Mouse (Mus musculus): ENCODE data around the gene Ear10. TPM values are rescaled to one million over a fixed set of nuclear protein-coding genes. Genes with fewer than 3 reads are reported as not detected.
"Not testable (repeated sequence)": the region's sequence is repeated elsewhere in the genome, so short reads cannot be mapped to it uniquely, and the experiment has no call there.

The Ear10 gene
- total RNA-seq (2014; fragmentation: Nextera tagmentation), result not detected in 2 replicates
- not detected in 2 replicates for total RNA-seq (2017)

DNA sequence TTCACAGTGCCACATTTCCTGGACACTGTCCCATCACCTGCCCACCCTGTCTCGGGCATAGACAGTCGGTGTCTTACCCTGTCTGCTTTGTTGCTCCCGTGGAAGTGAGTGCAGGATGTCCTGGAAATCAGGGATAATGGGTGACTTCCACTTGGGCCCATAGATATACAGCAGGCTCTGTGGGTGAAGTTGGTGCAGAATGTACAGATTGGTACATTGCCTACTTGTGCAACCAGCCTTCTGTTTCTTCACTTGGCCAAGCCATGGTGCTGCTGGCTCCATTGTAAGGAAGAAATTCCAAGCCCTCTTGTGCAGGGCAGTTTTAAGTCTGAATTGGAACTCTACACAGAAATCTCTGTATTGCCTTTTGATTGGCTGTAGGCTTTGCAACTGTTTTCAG, at the start of gene Ear10:
Ear10 (minus strand) TSS at position 101 of the 400 bp plus-strand sequence.
- ATAC-seq (replicated peaks; ENCODE audit: poor library complexity, severe bottlenecking), result not testable (repeated sequence)

- ATAC-seq (replicated peaks; ENCODE audit: poor library complexity, severe bottlenecking), result not testable (repeated sequence)
These were observed 33.4 kb upstream of the Ear10 start, which contains the start of gene Ang5 for GRCm38 (mm10) chr14:43956769-43957168. Ang5 (plus strand) TSS chr14:43957069.

DNA sequence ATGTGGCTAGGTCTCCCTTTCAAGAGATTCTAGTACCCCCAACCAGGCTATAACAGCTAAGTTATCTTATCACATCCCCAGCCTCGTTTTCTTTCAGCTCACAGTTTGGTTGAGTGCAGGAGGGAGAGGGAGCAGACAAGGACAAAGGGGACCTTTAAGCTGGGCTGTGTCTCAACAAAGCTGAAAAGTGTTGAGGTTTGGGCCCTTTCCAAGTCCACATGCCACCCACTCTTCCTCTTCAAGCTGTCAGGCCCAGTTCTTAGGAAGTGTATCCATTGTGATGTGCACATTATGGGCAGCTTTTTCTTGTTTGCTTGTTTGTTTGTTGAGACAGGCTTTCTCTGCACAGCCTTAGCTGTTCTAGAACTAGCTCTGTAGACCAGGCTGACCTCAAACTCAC, 31.7 kb upstream of the Ear10 start:
- ATAC-seq (replicated peaks; ENCODE audit: poor library complexity, severe bottlenecking), result peak; percentile 60

DNA sequence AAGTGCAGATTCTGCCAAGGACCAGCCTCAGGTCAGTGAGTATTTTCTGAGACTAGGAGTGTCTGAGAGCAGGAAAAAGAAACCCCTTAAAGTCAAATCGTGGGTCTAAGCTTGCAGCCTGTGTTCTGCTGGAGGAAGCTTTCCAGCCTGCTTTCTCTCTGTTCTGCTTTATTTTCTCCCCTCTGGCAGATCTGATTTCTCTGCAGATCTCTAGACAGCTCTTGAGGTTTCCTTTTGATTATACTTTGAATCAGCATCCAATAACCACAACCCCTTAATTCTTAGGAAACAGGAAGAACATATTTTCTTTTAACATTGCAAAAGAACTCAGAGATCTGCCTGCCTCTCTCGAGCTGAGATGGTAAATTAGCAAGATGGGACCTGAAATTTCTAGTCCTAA, 30.0 kb upstream of the Ear10 start:
- peak; percentile 86 for ATAC-seq (replicated peaks; ENCODE audit: poor library complexity, severe bottlenecking)

- ATAC-seq (replicated peaks; ENCODE audit: poor library complexity, severe bottlenecking), result not testable (repeated sequence)
These were observed 10.0 kb upstream of the Ear10 start for GRCm38 (mm10) chr14:43933399-43933798.

DNA sequence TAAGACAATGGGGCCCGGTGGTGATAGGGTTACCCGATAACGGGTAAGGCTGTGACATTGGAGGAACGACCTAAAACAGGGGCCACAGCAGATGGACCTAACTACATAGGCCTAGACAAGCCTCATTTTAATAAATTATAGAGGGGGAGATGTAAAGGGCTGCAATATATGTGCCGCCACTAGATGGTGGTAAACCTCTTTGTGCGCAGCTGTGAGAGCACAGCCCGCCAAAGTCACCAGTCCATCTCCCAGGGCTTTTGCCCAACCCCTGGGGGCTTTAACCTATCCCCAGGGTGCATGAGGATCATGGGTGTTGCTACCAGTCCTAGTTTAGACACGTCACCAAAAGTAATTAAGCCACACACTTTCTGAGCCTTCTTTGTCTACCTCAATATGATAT, 9.6 kb upstream of the Ear10 start:
- peak; percentile 71; the same call in 1 of the 2 replicates for ATAC-seq (replicated peaks; ENCODE audit: poor library complexity, severe bottlenecking)

- peak; percentile 48; the same call in 1 of the 2 replicates for ATAC-seq (replicated peaks; ENCODE audit: poor library complexity, severe bottlenecking)
These were observed 2.1 kb upstream of the Ear10 start for GRCm38 (mm10) chr14:43925404-43925950.

DNA sequence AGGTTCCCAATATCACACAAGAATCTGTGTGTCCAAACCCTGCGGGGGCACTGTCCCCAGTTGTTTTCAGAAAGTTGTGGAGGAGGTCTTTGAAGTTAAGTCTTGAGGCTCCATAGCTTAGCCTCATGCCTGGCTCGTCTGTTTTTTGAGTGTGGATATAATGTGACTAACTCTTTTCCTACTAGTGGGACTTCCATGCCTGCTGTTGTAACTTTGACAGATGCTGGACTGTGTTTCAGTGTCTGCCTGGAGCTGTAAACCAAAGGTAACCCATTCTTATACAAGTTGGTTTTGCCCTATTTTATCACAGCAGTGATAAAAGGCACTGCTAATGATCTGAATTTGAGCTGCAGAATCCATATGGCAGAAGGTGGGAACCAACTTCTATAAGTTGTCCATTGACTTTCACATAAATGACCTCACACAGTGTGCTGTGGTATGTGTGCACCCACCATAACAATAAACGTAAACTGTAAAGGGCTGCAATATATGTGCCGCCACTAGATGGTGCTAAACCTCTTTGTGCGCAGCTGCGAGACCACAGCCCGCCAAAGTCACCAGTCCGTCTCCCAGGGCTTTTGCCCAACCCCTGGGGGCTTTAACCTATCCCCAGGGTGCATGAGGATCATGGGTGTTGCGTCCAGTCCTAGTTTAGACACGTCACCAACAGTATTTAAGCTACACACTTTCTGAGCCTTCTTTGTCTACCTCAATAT, 1.5 kb upstream of the Ear10 start, which contains the start of gene Gm8113:
Gm8113 (plus strand) TSS at position 703 of the 716 bp plus-strand sequence.
- ATAC-seq (replicated peaks; ENCODE audit: poor library complexity, severe bottlenecking), result peak; percentile 93

DNA sequence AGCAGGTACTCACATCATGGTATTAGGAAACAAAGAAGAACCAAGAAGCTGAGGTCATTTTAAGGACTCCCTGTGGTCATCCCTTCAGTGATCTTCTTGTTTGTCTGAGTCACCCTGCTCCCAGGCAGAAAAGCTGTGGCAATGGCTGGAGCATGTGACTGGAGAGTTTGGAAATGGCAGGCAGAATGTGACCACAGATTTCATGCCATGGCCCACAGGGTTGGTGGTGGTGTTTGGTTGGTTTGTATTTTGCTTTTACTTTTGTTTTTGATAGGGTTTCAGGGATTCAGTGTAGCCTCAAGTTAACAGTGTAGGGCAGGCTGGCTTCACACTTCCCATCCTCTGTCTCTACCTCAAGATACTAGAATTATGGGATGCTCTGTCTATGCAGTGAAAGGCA, 5.1 kb downstream of the Ear10 start:
- ATAC-seq (replicated peaks; ENCODE audit: poor library complexity, severe bottlenecking), result peak; percentile 89

GRCm38 (mm10) chr14:43898577-43898976, 24.8 kb downstream of the Ear10 start:
- ATAC-seq (replicated peaks; ENCODE audit: poor library complexity, severe bottlenecking), result peak; percentile 42; the same call in 1 of the 2 replicates

DNA sequence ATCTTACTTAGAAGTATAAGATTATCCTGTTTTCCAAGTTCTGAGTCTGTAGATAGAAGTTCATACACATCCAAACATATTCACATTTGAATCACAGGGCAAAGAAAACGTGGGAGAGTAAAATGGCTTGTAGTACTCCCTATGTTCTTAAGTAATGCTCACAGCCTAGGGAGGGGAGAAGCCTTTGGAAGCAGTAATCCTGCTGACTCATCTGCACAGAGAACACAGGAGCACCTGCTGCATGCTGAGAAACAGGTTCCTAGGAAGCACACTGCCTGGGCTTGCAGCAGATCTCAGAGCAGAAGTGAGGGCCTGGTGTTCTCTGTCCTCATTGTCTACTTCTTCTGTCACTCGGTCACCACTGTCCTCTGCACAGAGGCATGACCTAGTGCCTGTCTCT, 28.0 kb downstream of the Ear10 start:
- ATAC-seq (replicated peaks; ENCODE audit: poor library complexity, severe bottlenecking), result peak; percentile 36; the same call in 1 of the 2 replicates

DNA sequence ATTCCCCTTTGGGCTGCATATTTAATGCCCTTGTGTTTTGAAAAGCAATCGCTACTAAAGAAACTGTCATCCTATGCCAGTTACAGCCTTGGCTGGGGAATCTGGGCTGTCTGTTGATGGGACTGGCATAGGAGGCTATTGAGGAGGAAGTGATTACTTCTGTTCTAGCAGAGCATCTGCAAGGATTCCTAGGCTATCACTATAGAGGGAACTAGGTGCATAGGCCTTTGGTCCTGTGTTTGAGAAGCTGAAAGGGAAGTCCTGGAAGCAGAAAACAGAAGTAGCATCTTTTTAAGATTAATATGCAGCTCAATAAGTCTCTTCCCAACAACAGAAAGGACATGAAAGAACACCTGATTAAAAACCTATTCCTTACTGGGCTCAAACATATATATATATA, 32.1 kb downstream of the Ear10 start:
- ATAC-seq (replicated peaks; ENCODE audit: poor library complexity, severe bottlenecking), result peak; percentile 76

DNA sequence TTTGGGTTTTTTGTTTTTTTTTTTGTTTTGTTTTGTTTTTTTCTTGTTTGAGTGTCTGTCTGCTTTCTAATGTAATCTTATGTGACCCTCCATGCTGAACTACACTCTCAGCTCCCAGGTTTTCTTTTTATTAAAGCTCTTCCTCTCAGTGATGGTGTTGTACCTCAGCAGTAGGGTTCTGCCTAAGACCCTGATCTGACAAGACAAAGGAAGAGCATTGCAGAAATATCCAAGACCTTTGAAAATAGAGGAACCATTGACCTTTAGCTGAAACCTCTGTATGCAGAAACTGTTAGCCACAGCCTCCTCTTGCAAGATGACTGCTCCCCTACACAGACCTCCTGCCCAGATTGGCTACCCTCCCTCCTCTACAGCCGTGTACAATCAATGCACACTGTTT, 37.1 kb downstream of the Ear10 start:
- peak; percentile 73 for ATAC-seq (replicated peaks; ENCODE audit: poor library complexity, severe bottlenecking)

- ATAC-seq (replicated peaks; ENCODE audit: poor library complexity, severe bottlenecking), result not testable (repeated sequence)
These were observed 43.3 kb downstream of the Ear10 start for GRCm38 (mm10) chr14:43879966-43880545.

DNA sequence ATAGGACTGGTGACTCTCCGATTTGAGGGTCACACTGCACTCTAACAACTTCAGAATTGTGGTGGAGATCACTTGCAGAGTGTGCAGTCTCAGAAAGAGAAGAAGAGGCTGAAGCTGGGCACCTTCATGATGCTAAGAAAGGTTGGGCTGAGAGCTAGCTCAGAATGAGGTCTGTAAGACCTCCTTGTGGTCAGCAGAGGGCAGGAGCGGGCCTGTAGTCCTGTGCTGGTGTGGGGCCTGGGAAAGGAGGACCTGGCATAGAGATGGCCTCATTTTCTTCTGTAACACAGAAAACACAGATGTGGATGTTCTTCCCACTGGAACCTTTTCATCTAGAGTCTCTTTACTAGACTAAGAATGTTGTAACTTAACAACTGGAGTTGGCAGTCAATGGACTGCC, 45.6 kb downstream of the Ear10 start:
- peak; percentile 90 for ATAC-seq (replicated peaks; ENCODE audit: poor library complexity, severe bottlenecking)

GRCm38 (mm10) chr14:43875417-43875816, 47.9 kb downstream of the Ear10 start, which contains the start of gene Ear1:
Ear1 (minus strand) TSS chr14:43875517.
- ATAC-seq (replicated peaks; ENCODE audit: poor library complexity, severe bottlenecking), result not testable (repeated sequence)

DNA sequence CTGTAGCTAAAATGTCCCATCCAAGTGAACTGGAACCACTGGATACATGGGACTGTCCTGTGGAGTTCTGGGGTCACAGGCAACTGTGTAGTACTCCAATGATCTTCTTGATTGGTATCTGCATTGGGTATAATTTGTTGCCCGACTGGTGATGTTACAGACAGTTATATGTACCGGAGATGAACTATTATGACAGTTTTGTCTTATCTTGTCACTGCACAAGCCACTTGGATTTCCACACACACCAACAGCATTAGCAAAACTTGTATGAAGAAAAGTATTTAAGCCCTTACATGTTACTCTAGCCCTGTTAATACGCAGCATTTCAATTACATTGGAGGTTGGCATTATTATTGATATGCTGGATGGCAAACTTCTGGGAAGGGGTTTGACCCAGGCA, 48.5 kb downstream of the Ear10 start:
- ATAC-seq (replicated peaks; ENCODE audit: poor library complexity, severe bottlenecking), result not testable (repeated sequence)
